Mouse (Mus musculus) midbrain, embryonic 13.5 days (tissue): ENCODE results near the gene Sdc1. TPM values are rescaled to one million over a fixed set of nuclear protein-coding genes. Genes with fewer than 3 reads are reported as not detected.

Experiments
- ATAC-seq: fragments of 200-750 bp; cut with Nextera tagmentation; 2 replicates; pipeline ENCODE4 v1.8.0; 2017; ENCODE audit warnings: mild to moderate bottlenecking, moderate TSS enrichment, moderate library complexity
- H3K27ac ChIP-seq: fragments of 300-500 bp; sonication (generic); 2 replicates; pipeline ENCODE4 v1.5.1; 2015; ENCODE audit warnings: inconsistent platforms, mild to moderate bottlenecking, moderate library complexity
- H3K27me3 ChIP-seq: fragments of 300-500 bp; sonication (generic); 2 replicates; pipeline ENCODE4 v1.6.1; 2015; ENCODE audit warnings: mild to moderate bottlenecking, inconsistent platforms
- H3K36me3 ChIP-seq: fragments of 300-500 bp; sonication (generic); 2 replicates; pipeline ENCODE4 v1.6.1; 2015; ENCODE audit warnings: mild to moderate bottlenecking, inconsistent platforms
- H3K4me1 ChIP-seq: fragments of 300-500 bp; sonication (generic); replicated peaks from 2 replicates; pipeline ENCODE4 v1.6.1; 2015; ENCODE audit warnings: inconsistent platforms
- H3K4me2 ChIP-seq: fragments of 300-500 bp; sonication (generic); replicated peaks from 2 replicates; pipeline ENCODE4 v1.6.1; 2015; ENCODE audit warnings: moderate library complexity, mild to moderate bottlenecking, inconsistent platforms
- H3K4me3 ChIP-seq: fragments of 300-500 bp; sonication (generic); replicated peaks from 2 replicates; pipeline ENCODE4 v1.5.1; 2015; ENCODE audit warnings: mild to moderate bottlenecking, inconsistent platforms
- H3K9ac ChIP-seq: fragments of 300-500 bp; sonication (generic); replicated peaks from 2 replicates; pipeline ENCODE4 v1.6.1; 2015; ENCODE audit warnings: mild to moderate bottlenecking, inconsistent platforms
- H3K9me3 ChIP-seq: fragments of 300-500 bp; sonication (generic); 2 replicates; pipeline ENCODE4 v1.6.1; 2016; ENCODE audit warnings: mild to moderate bottlenecking, inconsistent platforms
- WGBS: fragments of 180-500 bp; shearing (Covaris S2); methylation state at CpG from one replicate; pipeline ENCODE4 v1.1.7; 2015; 5-methylcytosine and 5-hydroxymethylcytosine counted together
- polyA plus RNA-seq: library from polyadenylated mRNA; unstranded; fragments of >200 nt; fragmentation: Nextera tagmentation; extraction: Ambion mirVana; gene quantifications from 2 replicates; pipeline ENCODE4 v1.2.1, GENCODE M21; 2015

Gene Sdc1
- polyA plus RNA-seq, 1 experiment from 2014 or later, result 30.8 TPM

- Histone ChIP-seq H3K27ac (no peak overlapping the region), H3K4me2 (no peak overlapping the region), H3K4me1 (peaks cover 7% of the 10 kb centered on the region; the same call in 1 of the 2 replicates), H3K4me3 (no peak overlapping the region), H3K9ac (no peak overlapping the region), H3K27me3 (no peaks in the 10 kb centered on the region), H3K9me3 (no peaks in the 10 kb centered on the region), H3K36me3 (peaks cover 19% of the 10 kb centered on the region)
- WGBS, result 94% methylated on average over 5 of the region's 5 CpGs
- ATAC-seq, result no peak
Measured at GRCm38 (mm10) chr12:8786476-8786875, 15.4 kb downstream of the Sdc1 start.

- no peak overlapping the region for H3K4me3 ChIP-seq
- H3K27ac ChIP-seq, result no peak overlapping the region
- H3K27me3 ChIP-seq, result no peaks in the 10 kb centered on the region
- 89% methylated on average over 12 of the region's 12 CpGs for WGBS
- no peak overlapping the region for H3K4me2 ChIP-seq
- no peaks in the 10 kb centered on the region for H3K9me3 ChIP-seq
- H3K4me1 ChIP-seq, result peaks cover 7% of the 10 kb centered on the region; the same call in 1 of the 2 replicates
- no peak for ATAC-seq
- no peak overlapping the region for H3K9ac ChIP-seq
- H3K36me3 ChIP-seq, result peaks cover 24% of the 10 kb centered on the region
Measured at GRCm38 (mm10) chr12:8786984-8787730, 16.0 kb downstream of the Sdc1 start.

GRCm38 (mm10) chr12:8788469-8788868 lies 17.3 kb downstream of the Sdc1 start:
- H3K27me3 ChIP-seq, result no peaks in the 10 kb centered on the region
- no peak overlapping the region for H3K4me3 ChIP-seq
- no peak overlapping the region for H3K27ac ChIP-seq
- H3K9ac ChIP-seq, result no peak overlapping the region
- H3K9me3 ChIP-seq, result no peaks in the 10 kb centered on the region
- 34% methylated on average over 3 of the region's 3 CpGs for WGBS
- peaks cover 36% of the 10 kb centered on the region for H3K36me3 ChIP-seq
- H3K4me1 ChIP-seq, result peaks cover 7% of the 10 kb centered on the region; the same call in 1 of the 2 replicates
- no peak overlapping the region for H3K4me2 ChIP-seq
- ATAC-seq, result no peak

DNA sequence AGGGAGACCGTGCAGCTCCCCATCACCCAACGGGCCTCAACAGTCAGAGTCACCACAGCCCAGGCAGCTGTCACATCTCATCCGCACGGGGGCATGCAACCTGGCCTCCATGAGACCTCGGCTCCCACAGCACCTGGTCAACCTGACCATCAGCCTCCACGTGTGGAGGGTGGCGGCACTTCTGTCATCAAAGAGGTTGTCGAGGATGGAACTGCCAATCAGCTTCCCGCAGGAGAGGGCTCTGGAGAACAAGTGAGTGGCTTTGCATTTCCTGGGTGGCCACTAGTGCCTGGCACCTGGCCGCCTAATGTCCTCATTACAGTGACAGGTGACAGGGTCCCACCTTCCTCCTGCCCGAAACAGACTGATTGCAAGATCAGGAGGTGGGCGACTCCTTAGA lies 19.5 kb downstream of the Sdc1 start:
- Histone ChIP-seq H3K4me2 (no peak overlapping the region), H3K9me3 (no peaks in the 10 kb centered on the region), H3K4me1 (peaks cover 7% of the 10 kb centered on the region; the same call in 1 of the 2 replicates), H3K9ac (no peak overlapping the region), H3K4me3 (no peak overlapping the region), H3K27ac (no peak overlapping the region), H3K27me3 (no peaks in the 10 kb centered on the region), H3K36me3 (peaks cover 49% of the 10 kb centered on the region)
- 96% methylated on average over 12 of the region's 12 CpGs for WGBS
- no peak for ATAC-seq

- WGBS, result 91% methylated on average over 2 of the region's 2 CpGs
- H3K36me3 ChIP-seq, result peaks cover 51% of the 10 kb centered on the region
- H3K4me2 ChIP-seq, result no peak overlapping the region
- H3K27me3 ChIP-seq, result no peaks in the 10 kb centered on the region
- no peak for ATAC-seq
- no peak overlapping the region for H3K4me3 ChIP-seq
- H3K9ac ChIP-seq, result no peak overlapping the region
- H3K27ac ChIP-seq, result no peak overlapping the region
- no peaks in the 10 kb centered on the region for H3K9me3 ChIP-seq
- H3K4me1 ChIP-seq, result peaks cover 4% of the 10 kb centered on the region; the same call in 1 of the 2 replicates
Measured at GRCm38 (mm10) chr12:8793410-8794051, 22.4 kb downstream of the Sdc1 start.

GRCm38 (mm10) chr12:8797936-8798335 lies 26.8 kb downstream of the Sdc1 start:
- ATAC-seq, result no peak
- WGBS, result 94% methylated on average over 7 of the region's 7 CpGs
- peaks cover 21% of the 10 kb centered on the region; the same call in 1 of the 2 replicates for H3K36me3 ChIP-seq

GRCm38 (mm10) chr12:8798486-8799020 lies 27.4 kb downstream of the Sdc1 start:
- Histone ChIP-seq H3K4me1 (0 out of 2 replicates have a peak, but pooled peaks cover 3% of the 10 kb centered on the region), H3K4me2 (no peak overlapping the region)
- WGBS, result 63% methylated on average over 9 of the region's 9 CpGs

More at GRCm38 (mm10) chr12:8797936-8798335, 26.8 kb downstream of the Sdc1 start:
- no peak overlapping the region for H3K4me2 ChIP-seq
- no peak overlapping the region for H3K27ac ChIP-seq
- 0 out of 2 replicates have a peak, but pooled peaks cover 3% of the 10 kb centered on the region for H3K4me1 ChIP-seq
- H3K9me3 ChIP-seq, result no peaks in the 10 kb centered on the region
- no peaks in the 10 kb centered on the region for H3K27me3 ChIP-seq
- H3K4me3 ChIP-seq, result no peak overlapping the region
- no peak overlapping the region for H3K9ac ChIP-seq

DNA sequence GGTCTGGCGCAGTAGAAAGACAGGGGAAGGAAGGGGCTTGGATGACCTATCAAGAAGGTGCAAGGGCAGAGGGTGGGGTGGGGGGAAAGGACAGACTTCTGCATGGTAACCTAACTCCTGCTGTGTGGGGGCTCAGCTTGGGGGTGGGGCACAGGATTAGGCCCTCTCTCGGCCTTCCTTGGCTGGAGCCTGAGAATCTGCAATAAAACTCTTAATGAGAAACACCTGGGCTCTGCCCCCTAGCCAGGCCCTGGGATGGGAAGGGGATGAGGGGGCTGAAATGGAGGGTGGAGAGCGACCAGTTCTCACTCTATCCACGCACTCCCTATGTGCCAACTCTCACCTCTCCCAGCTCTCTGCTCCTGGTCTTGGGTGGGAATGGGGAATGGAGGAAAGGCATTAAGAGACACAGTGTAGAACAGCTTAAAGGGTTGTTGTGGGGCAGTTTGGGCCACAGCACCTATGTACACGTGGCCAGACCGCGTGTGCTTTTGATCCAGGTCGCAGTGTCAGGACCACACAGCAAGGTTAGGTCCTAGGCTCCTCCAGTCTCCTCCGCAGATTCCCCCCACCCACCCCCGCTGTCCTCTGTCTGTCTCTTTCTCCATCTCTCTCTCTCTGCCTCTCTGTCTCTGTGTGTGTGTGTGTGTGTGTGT lies 32.4 kb downstream of the Sdc1 start:
- H3K4me2 ChIP-seq, result no peak overlapping the region
- H3K9ac ChIP-seq, result no peak overlapping the region
- WGBS, result 63% methylated on average over 10 of the region's 10 CpGs
- H3K36me3 ChIP-seq, result no peaks in the 10 kb centered on the region
- H3K27ac ChIP-seq, result no peak overlapping the region
- no peaks in the 10 kb centered on the region for H3K27me3 ChIP-seq
- no peaks in the 10 kb centered on the region for H3K9me3 ChIP-seq
- no peak overlapping the region for H3K4me3 ChIP-seq
- no peak for ATAC-seq
- H3K4me1 ChIP-seq, result 0 out of 2 replicates have a peak, but pooled peaks cover under 1% of the 10 kb centered on the region

More at GRCm38 (mm10) chr12:8798486-8799020, 27.4 kb downstream of the Sdc1 start:
- no peak overlapping the region for H3K4me3 ChIP-seq
- ATAC-seq, result no peak
- H3K9ac ChIP-seq, result no peak overlapping the region
- 0 out of 2 replicates have a peak, but pooled peaks cover 16% of the 10 kb centered on the region for H3K36me3 ChIP-seq
- H3K27me3 ChIP-seq, result no peaks in the 10 kb centered on the region
- H3K9me3 ChIP-seq, result no peaks in the 10 kb centered on the region
- no peak overlapping the region for H3K27ac ChIP-seq

DNA sequence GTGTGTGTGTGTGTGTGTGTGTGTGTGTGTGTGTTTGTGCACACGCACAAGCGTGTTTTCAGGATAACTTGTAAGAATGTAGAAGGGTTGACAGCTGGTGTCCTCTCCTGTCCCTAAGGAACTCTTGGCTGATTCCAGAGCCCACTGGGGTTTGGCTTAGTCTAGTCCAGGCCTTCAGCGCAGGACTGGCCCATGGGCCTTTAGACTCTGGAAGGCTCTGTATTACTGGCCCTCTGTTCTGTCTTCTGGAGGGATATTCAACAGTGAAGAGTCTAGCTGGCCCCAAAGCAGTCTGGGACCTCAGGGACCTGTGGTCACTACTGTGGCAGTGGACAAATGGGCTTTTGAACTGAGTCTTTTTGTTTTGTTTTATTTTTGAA lies 32.9 kb downstream of the Sdc1 start:
- ATAC-seq, result no peak
- H3K27me3 ChIP-seq, result no peaks in the 10 kb centered on the region
- no peak overlapping the region for H3K4me2 ChIP-seq
- WGBS, result 86% methylated on average over 3 of the region's 3 CpGs
- no peaks in the 10 kb centered on the region for H3K4me1 ChIP-seq
- H3K36me3 ChIP-seq, result no peaks in the 10 kb centered on the region
- no peak overlapping the region for H3K9ac ChIP-seq
- H3K9me3 ChIP-seq, result no peaks in the 10 kb centered on the region
- no peak overlapping the region for H3K4me3 ChIP-seq
- H3K27ac ChIP-seq, result no peak overlapping the region

GRCm38 (mm10) chr12:8804934-8805722 lies 34.0 kb downstream of the Sdc1 start:
- no peaks in the 10 kb centered on the region for H3K9me3 ChIP-seq
- H3K4me2 ChIP-seq, result no peak overlapping the region
- H3K4me1 ChIP-seq, result no peaks in the 10 kb centered on the region
- H3K9ac ChIP-seq, result no peak overlapping the region
- H3K27me3 ChIP-seq, result no peaks in the 10 kb centered on the region
- ATAC-seq, result no peak
- no peak overlapping the region for H3K27ac ChIP-seq
- no peaks in the 10 kb centered on the region for H3K36me3 ChIP-seq
- no peak overlapping the region for H3K4me3 ChIP-seq
- WGBS, result 82% methylated on average over 7 of the region's 7 CpGs

DNA sequence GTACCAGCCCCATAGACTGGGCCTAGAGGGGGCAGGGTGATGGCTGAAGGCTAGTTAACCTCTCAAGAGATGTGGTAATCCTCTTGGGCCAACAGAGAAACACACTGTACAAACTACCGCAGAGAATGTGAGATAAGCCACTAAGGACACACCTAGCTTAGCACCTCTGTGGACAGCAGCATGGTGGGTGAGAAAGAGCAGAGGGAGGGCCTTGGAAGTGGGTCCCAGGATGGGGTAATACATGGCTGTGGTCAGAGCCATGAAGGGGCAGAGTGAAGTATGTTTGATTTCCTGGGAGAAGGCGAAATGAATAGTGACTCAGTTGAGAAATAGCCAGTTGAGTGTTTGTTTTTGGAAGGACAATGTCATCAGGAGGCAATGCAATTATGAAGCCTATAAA lies 38.0 kb downstream of the Sdc1 start:
- Histone ChIP-seq H3K27me3 (no peaks in the 10 kb centered on the region), H3K4me2 (no peak overlapping the region), H3K4me3 (no peak overlapping the region), H3K27ac (no peak overlapping the region), H3K9me3 (no peaks in the 10 kb centered on the region), H3K4me1 (no peaks in the 10 kb centered on the region), H3K9ac (no peak overlapping the region), H3K36me3 (no peaks in the 10 kb centered on the region)
- no peak for ATAC-seq
- 87% methylated on average over 2 of the region's 2 CpGs for WGBS
